Mouse (Mus musculus) gastrocnemius, adult 8-10 months (tissue): ENCODE measurements around the gene Sox2. TPM values are rescaled to one million over a fixed set of nuclear protein-coding genes. Genes with fewer than 3 reads are reported as not detected.

ENCODE experiments used
- DNase-seq, 2 experiments: peaks; one replicate each; pipeline ENCODE4 v3.0.0; 2022; ENCODE audit warnings: low spot score in 2 of 2
- total RNA-seq, 4 experiments: library from RNA; stranded (reverse); gene quantifications; 2 replicates each; pipeline ENCODE4 v1.2.4; 2022

The Sox2 gene
- total RNA-seq: under 1 TPM in 1 of 4 experiments, not detected in 3; 0.13 TPM

DNA sequence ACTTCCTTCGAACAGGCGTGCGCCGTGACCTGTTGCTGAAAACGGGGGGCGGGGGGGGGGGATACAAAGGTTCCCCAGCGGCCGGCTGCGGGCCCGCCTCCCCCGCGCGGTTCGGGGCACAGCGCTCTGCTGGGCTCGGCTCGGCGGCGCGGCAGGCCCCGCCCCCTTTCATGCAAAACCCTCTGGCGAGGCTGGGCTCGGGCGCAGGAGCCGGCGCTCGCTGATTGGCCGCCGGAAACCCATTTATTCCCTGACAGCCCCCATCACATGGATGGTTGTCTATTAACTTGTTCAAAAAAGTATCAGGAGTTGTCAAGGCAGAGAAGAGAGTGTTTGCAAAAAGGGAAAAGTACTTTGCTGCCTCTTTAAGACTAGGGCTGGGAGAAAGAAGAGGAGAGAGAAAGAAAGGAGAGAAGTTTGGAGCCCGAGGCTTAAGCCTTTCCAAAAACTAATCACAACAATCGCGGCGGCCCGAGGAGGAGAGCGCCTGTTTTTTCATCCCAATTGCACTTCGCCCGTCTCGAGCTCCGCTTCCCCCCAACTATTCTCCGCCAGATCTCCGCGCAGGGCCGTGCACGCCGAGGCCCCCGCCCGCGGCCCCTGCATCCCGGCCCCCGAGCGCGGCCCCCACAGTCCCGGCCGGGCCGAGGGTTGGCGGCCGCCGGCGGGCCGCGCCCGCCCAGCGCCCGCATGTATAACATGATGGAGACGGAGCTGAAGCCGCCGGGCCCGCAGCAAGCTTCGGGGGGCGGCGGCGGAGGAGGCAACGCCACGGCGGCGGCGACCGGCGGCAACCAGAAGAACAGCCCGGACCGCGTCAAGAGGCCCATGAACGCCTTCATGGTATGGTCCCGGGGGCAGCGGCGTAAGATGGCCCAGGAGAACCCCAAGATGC is at the start of gene Sox2:
Gene Sox2, plus strand, starts transcription at position 680 of the 895 bp plus-strand sequence.
- no peak for DNase-seq

DNA sequence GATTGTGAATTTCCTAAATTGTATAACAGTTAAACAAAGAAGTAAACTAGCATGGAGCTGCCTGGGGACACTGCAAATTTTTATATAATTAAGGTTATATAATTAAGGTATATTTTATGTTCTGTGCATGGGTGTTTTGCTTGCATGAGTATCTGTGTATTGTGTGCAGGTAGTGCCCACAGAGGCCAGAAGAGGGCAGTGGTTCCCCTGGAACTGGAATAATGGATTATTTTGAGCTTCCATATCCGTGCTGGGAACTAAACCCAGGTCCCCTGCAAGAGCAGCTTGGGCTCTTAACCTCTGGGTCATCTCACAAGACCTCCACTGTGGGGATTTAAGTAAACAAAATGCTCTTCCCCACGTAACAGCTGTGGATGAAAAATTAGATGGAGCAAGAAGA is 49.1 kb upstream of the Sox2 start:
- DNase-seq: no peak

GRCm38 (mm10) chr3:34614107-34614506 is 36.1 kb upstream of the Sox2 start:
- DNase-seq: no peak

- no peak for DNase-seq
These were observed 34.7 kb upstream of the Sox2 start for GRCm38 (mm10) chr3:34615526-34615925.

GRCm38 (mm10) chr3:34618934-34619333 is 31.3 kb upstream of the Sox2 start:
- no peak for DNase-seq

GRCm38 (mm10) chr3:34620121-34620520 is 30.1 kb upstream of the Sox2 start:
- no peak for DNase-seq

DNA sequence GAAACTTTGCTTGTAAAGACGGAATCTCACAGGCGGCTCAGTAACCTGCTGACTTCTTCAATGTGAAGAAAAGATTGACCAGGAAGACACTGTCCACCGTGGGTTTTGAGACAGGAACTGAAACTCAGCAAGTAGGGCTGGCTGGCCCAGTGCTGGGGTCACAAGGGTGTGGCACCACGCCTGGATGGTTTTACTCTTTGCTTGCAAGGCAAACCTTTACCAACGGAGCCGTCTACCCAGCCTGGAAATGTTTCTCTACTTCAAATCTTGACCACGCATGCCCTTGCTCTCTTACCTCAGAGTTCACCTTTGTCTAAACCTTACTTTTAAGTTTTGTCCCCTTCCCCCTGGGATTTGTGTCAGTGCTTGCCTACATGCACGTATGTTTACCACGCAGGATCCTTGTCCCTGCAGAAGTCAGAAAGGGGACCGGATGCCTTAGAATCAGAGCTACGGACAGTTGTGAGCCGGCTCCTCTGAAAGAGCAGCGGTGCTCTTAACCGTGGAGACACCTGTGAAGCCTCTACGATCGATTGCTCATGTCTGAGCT is 25.4 kb upstream of the Sox2 start:
- DNase-seq: no peak

GRCm38 (mm10) chr3:34626521-34626920 is 23.7 kb upstream of the Sox2 start:
- DNase-seq: no peak

DNA sequence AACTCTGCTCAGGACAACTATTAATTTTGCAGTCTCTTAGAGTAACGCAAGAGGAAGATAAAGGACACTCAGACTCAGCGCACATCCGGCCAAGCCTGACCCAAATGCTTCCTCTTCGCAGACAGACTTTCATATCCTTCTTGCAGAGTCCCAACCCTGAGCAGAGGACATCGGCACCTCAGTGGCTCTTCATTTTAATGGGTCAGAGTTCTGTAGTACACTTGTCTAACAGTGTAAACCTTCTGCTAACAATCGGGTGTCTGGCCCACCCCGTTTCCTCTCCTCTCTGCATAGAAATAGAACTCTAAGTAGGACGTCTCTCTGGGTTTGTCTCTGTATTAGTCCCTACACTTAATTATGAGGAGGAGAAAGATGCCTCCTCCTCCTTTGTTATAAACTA is 20.2 kb upstream of the Sox2 start:
- DNase-seq: no peak

GRCm38 (mm10) chr3:34630736-34631135 is 19.5 kb upstream of the Sox2 start:
- DNase-seq: no peak

GRCm38 (mm10) chr3:34636958-34637357 is 13.2 kb upstream of the Sox2 start:
- DNase-seq: no peak

- DNase-seq: no peak
These were observed 12.7 kb upstream of the Sox2 start for GRCm38 (mm10) chr3:34637481-34637880.

DNA sequence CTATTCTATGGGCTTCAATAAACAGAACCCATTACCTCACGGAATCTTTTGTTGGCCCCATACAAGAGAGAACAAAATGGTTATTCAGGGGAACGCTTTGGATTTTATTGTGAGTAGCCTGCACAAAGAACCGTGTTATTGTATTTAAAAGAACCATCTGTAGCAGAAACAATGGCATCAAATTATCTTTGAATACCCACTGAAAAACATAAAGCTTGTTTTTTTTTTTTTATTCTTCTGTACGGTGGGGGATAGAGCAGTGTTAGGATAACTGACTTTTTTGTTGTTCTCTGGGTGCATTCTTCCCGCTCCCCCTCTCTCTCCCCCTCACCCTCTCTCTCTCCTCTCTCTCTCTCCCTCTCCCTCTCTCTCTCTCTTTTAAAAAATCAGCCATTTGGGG is 12.3 kb upstream of the Sox2 start:
- no peak for DNase-seq

- DNase-seq: no peak
These were observed 11.9 kb upstream of the Sox2 start for GRCm38 (mm10) chr3:34638344-34638743.

- DNase-seq: no peak
These were observed 11.0 kb upstream of the Sox2 start for GRCm38 (mm10) chr3:34639031-34639872.

DNA sequence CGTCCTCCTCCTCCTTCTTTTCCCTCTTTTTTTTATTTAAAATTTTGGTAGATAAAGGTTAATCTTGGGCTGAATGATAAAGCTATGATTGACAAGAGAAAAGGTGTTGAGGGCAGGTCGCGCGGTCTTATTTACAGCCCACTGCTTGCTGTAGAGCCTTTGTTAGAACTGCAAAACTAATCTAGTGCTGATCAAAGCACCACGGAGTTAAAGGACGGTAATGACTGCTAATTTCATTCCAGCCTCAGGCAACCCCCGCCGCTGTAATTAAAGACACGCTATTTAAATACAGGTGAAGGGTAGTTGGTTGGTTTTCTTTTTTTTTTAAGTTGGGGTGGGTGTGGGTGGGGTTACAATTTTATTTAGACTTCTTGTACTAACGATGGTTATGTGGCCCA is 10.3 kb upstream of the Sox2 start:
- no peak for DNase-seq

DNA sequence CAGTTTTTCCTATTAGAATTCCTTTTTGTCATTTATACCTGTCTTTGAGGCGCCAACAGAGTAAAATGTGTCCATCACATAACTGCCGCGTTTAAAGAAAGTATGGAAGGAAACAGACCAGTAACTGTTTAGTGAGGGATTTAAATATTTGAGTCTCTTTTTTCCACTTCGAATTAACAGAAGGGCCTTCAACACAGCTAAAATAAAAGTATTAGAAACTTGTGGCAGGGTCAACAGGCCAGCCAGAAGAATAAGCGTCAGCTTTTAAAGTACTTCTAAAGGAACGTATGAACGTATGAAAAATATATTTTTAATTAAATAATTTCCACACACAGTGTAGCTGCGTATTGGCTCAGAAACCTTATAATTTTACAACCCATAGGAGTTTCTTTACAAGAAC is 9.9 kb upstream of the Sox2 start:
- DNase-seq: no peak

- DNase-seq: no peak
These were observed 9.3 kb upstream of the Sox2 start for GRCm38 (mm10) chr3:34640690-34641600.

- DNase-seq: no peak
These were observed 8.3 kb upstream of the Sox2 start for GRCm38 (mm10) chr3:34641756-34642497.

GRCm38 (mm10) chr3:34642498-34642941 is 7.7 kb upstream of the Sox2 start:
- no peak for DNase-seq
